Mouse (Mus musculus) adrenal gland, adult (tissue): ENCODE results near the gene Rpp40.

ENCODE experiments used
- DNase-seq, 2 experiments: peaks; one replicate each; pipeline ENCODE4 v3.0.0; 2022 to 2023; ENCODE audit warnings: low spot score in 1 of 2; ENCODE audit not compliant: inconsistent age in 2 of 2

Gene Rpp40

DNA sequence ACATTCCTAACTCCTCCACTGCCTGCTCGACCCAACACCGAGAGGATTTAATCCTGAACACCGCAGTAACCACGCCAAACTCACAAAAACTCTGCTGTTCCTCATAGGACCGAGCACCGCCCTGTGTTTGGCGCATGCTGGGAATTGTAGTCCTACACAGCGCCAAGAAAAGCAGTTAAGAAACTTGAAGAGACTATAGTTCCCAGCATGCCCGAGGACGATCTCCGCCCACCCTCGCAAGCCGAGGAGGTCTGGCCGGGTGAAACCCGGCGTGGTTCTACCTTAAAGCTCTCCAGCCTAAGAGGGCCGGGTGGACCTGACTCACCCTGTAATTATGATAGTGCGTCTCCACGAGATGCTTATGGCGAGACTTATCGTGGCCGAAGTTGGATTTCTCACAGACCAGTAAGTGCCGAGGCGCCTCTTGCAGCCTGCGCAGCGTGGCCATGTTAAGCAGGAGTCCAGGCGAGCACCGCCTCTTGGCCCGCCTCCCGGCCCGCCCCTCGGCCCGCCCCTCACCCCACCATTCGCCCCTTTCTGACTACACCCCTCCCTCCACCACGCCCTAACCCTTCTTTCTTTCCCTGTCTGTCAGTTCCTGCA is at the start of gene Rpp40:
Gene Rpp40 (minus strand): TSS at position 481 of the 603 bp plus-strand sequence.
- DNase-seq = peak; percentile 93 to 98

DNA sequence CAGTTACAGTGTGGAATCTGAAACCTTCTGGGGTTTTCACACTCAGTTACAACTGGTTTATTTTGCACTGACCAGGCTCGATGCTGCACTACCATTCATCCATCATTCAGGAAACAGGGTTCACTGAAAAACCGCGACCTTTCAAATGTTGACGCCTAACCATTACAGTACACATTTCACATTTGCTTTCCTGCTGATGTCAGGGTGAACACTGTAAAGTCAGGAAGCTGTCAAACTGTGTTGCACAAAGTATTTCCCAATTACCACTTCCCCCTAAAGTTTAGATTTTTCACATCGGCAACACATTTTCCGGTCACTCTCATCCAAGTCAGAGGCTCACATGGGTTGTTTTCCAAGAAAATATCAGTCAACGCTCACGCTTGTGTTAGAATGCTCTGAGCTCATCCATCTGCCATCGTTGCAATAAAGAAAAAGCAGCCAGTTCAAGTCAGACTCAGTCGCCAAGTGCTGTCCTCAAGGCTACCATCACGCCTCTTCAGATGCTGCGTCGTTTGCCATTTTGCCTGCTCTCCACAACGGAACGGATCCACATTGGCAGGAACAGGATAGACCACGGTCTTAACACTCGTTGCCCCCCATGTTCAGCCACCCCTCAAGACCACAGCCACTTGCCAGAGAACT is 43.8 kb upstream of the Rpp40 start:
- no peak for DNase-seq

DNA sequence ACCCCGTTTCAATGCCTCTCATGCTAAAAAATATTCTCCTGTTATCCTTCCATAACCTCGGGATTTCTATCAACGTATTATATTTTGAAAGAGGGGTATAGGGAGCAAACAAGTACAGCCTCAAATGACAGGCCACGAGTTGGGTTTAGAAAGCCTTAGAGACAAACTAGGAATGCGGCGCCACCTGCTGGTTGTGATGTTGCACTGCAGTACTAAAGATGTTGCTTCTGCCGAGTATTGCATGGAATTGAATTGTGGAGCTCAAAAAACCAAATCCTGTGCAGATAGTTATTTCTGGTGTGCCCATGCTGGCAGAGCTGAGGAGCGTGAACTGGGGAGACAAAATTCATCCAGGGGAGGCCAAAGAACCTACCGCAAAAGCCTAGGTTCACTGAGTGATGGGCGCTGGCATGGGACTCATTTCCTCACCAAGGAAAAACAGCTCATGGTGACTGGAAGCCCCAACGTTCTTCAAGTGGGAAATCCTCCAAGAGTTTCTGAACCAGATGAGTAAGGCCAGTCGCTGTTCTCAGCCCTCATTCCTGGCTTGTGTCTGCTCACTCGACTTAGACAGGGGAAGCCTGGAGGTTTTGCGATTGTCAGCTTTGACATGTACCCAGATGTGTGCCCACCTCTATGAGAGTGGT is 41.3 kb upstream of the Rpp40 start:
- DNase-seq = peak; percentile 66 to 89

DNA sequence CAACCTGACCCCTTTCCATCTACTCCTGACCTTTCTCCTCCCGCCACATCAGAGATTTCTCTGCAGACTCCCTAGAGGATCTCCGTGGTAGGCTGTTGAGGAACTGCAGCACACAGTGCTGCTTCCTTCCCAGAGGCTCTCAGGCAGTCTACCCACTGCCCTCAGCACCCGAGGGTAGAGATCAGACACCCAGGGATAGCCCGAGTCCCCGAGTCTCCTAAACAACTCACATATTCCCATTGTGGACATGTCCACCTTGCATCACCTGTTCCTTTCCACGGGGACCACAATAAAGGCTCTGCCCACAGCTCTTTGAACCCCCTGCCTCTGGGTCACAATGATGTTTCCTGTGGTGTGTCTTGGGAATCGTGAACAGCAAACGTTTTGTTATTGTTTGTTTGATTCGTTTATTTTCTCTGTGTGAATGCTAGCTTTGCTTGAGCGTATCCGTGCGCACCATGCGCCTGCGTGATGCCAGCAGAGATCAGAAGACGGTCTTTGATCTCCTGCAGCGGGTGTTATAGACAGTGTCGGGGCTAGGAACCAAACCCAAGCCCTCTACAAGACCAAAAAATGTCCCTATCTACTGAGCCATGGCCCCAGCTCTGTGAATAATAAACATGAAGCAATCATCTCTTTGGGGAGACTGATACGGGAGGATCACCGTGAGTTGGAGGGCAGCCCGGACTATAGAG is 40.6 kb upstream of the Rpp40 start:
- no peak for DNase-seq

DNA sequence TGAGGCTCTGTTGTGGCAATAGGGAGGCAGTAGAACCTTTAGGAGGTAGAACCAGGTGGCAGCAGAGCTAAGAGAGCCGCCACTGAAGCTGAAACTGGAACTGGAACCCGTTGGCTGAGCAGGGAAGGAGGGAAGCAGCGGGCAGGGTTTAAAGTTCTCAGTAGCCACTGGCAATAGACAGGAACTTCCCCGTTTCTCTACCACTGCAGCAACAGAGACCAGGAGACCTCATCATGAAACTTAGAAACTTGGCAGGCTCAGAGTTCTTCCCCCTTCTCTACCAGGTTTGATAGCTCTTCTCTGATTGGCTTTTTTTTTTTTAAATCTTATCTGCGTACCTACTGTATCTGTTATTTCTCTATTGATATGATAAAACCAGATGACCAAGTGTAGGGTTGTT is 34.8 kb upstream of the Rpp40 start:
- DNase-seq = no peak

DNA sequence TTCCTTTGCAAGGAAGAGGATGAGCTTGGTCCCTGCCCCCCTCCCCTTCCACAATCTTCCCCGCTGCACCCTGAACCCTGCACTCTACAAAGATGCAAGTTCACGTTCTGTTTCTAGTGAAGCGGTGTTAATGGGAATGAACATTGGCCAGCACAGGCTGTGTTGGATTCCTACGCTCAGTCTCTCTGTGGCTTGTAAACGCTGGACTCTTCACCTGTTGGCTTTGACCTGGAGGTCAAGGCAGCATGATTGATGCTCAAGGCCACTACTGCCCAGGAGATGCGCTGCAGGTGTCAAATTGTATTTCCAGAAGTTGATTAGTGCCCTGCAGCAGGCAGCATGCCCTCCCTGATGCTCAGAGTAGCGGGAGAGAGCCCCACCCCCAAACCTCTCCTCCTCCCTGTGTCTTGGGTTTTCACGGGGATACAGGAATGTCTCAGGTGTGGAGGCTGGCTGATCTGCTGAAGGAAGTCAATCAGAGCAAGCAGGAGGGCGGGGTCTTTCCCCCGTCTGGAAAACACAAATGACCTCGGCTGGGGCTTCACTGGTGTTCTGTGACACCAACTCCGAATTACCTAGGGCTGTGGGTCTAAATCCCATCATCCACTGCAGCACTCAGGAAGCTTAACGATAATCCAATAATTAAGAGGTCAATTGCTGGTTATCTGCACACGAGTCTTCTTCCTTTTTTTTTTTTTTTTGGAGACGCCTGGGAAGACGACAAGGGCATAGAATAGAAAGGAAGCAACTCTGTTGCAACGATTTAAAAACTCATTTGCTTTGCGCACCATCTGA is 33.9 kb upstream of the Rpp40 start:
- no peak for DNase-seq

DNA sequence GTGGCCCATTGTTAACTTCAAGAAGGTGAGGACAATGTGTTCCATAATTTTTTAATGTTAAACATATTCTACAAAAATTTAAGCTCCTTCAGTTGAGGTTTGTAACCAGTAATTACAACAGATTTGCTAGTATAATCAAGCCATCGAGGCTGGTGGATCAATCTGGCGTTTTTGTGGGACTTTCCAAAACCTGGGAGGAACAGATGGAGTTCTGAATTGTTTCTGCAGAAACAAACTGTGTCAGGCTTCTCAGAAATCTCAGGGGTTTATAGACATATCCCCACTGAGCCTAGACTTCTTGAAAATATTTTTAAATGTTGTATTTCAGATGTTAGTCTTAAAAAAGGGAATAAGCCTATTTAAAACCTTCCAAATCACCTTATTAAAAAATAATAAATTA is 31.8 kb upstream of the Rpp40 start:
- no peak for DNase-seq

DNA sequence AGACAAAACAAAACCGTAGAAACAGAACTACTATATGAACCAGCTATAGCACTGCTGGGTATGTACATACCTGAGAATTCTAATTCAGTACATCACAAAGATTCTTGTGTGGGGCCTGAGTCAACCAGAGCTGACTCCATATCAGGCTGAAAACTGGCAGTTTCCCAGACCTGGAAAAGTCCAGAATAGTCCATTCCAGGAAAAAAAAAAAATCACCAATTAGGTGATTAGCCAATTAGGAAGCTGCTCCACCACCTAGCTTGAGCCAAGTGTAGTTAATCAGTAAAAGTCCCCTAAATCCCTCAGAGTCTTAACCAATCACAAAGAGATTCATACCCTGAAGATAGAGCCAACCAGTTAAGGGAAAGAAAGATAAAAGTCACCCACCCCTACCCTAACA is 5.3 kb upstream of the Rpp40 start:
- no peak for DNase-seq

DNA sequence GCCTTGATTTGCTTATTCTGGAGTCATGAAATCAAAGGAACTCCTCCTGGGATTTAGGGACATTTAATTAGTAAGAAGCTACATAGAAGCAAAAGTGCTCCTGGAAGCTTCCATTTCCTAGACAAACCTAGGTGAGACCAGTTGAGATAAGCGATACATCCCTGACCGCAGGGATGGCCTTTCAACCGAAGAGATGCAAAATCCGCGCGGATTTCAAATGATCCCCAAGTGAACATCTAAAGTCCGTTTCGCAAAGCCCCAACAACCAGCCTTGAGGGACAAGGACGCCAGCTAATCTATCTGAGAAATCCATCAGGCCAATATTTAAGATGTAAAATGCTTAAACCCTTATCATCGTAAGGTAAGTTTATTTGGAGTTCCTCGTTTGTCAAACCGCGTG is 781 bp downstream of the Rpp40 start:
- DNase-seq = peak in 1 of 2 experiments; percentile 20

DNA sequence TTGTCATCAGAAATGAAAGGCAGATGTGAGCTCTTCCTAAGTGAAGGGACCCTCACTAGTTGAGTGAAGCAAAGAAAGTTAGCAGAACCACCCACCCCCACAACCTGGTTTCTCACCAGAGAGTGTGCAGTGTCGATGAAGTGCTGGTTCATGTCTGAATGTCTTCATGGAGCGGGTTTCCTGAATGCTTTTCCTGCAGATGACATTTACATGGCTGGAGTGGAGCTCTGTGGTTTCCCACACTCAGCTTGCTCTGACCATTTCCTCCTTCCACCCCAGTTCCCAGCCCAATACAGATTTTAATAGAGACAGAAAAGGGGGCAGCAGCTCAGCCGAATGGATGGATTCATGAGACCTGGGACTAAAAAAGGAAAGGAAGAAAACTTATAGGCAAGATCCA is 13.3 kb downstream of the Rpp40 start:
- DNase-seq = no peak

DNA sequence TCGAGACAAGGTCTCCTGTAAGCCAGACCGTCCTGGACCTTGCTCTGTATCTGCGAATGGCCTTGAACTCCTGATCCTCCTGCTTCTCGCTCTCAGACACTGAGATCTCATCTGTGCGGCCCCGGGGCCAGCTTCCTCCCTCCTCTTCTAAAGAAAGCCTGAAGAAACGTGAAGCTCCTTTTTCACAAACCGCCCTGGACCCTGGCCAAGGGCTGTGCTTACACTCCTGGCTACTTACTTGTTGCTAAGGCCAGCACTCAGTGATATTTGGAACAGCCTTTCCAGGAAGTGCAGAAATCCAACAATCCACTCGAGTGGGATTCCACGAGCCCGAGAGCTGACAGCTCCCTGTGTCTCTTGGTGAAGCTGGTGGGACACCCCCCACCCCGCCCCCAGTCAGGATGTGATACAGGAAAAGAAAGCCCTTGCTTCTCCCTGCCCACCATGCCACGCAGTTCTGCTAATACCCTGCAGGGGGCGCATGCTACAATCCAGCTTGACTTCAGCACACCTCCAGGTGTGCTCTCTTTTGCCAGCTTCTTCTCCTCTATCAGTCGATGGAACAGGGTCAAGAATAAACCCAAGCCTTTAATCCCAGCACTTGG is 19.9 kb downstream of the Rpp40 start:
- peak; percentile 65 to 89 for DNase-seq

DNA sequence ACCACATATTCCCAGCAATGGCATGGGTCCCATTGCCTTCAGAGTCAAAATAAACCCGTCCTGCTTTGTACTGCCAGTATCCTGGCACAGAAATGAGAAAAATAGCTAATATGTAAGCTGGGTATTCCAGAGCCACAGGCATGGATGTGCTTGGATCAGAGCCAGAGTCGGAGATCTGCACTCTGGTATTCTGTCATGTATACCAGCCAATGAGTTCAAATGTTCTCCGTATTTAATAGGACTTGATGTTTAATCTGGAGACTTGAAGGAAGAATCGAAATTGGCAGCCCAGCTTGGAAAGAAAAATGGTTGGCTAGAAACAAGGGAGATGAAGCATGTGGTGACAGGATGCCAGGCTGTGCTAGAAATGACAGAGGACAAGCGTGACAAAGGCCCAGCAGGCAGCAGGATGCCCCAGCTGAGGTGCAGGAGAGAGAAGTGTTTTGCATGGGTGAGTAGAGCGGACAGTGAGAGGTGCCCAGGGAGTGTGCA is 25.6 kb downstream of the Rpp40 start:
- DNase-seq = no peak

DNA sequence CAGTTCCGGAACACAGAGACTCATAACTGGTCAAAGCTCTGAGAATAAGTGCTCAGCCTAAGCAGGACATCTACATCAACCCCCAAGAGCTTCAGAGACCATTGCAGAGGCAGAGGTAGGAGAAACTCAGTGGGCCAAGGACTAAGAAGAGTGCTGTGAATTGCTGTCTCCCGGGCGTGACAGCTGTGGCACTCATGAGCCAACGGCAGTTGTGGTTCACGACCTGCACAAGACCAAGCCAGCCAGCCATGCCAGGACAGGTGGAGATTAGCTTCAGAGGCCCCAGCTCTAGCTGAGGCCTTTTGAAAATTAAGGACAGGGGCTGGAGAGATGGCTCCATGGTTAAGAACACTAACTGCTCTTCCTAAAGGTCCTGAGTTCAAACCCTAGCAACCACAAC is 26.6 kb downstream of the Rpp40 start:
- no peak for DNase-seq

DNA sequence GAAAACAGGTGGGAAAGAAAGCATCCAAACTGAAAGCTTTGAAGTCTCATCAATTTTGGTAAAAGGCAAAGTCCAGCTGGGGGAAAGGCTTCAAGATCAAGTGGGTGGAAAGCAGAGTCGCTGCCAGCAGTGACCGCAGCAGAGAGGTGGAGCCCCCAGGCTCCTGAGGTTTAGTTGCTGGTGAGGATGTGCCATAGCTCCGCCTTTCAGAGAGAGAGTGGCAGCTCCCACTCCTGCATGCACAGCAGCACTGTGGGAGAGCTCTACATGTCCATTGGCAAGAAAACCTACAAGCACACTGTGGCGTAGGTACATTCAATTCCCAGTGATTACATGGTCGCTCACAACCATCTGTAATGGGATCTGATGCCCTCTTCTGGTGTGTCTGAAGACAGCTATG is 27.1 kb downstream of the Rpp40 start:
- no peak for DNase-seq

DNA sequence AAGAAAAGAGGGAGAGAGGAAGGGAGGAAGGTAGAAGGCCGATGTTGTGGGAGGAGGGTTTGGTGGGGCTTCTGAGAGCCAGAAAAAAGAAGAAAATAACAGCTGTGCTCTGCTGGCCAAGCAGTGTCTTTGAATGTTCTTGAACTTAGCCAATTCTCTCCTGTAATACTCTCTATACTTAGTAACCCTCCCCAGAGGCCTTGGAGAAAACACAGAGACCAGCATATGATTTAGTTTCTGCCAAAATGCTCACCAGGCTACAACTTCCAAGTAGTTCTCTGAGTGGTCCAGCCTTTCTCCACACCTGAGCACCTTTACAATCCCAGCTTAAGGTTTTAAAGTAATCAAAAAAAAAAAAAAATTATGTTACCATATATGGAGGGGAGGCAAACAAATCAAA is 27.9 kb downstream of the Rpp40 start:
- no peak for DNase-seq

DNA sequence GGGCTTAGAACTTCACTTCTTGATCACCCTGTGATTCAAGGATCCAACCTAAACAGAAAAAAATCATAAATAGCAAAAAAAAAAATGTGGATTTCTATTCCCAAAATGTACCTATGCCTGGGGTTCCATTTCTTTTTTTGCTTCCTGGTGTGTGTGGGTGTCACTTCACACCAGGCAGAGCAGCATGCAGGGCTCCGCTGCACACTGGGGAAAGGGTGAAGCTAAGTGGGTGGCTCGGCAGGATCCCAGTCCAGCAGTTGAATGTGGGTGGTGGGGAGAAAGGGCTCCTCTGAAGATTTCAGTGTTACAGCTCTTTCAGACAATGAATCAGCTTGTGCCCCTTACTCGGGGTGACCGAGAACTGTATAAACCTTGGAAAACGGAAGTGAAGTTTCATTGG is 30.8 kb downstream of the Rpp40 start:
- no peak for DNase-seq

DNA sequence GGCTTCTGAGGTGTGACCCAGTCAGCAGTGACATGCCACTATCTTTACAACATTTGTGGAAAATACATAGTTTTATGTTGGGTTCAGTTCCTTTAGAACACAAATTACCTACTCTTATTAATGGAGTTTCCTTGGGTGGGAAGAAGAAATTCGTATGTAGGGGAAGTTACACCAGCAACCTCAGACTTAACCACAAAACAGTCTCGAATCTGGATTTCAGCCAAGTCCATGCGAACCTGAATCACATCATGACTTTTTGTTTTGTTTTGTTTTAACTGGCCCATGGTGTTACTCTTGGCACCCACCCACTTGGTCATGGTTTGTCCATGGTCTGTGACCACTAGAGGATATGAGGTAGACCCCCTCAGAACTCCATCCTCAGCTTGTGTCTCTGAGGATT is 35.1 kb downstream of the Rpp40 start:
- DNase-seq = no peak

DNA sequence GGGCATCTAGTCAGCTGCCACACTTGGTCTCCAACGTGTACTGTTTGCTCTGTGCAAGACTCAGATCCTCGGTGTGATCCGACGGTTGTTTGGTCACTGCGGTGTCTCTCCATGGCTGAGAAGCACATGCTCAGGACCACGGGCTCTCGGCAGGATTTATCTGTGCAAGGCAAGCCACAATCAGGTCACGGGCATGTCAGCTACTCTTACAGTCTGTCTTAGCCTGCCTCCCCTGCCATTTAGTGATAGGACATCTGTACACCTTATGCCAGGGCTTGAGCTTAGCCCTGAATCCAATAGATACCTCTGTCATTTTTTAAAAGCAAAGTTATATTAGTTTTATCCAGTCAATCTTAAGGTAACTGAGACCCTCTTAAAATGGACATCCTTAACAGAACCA is 35.5 kb downstream of the Rpp40 start:
- DNase-seq = no peak

DNA sequence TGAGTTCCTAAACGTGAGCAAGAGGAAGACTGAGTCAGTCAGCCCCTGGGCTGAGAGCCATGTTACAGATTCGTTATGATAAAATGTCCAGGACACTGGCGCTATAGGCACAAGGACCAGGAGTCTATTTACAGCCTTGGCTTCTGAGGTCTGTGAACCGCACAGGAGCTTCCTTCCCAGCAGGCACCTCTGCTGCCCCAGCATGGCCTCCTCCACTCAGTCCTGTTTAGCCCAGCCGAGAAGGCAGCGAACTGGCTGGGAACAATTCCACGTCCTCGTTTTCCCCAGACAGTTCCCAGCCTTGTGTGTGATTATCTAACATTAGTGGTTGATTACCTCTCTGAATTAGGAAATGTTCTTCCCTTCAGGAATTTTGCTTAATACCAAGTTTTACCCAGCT is 45.2 kb downstream of the Rpp40 start:
- DNase-seq = peak in 1 of 2 experiments; percentile 44

DNA sequence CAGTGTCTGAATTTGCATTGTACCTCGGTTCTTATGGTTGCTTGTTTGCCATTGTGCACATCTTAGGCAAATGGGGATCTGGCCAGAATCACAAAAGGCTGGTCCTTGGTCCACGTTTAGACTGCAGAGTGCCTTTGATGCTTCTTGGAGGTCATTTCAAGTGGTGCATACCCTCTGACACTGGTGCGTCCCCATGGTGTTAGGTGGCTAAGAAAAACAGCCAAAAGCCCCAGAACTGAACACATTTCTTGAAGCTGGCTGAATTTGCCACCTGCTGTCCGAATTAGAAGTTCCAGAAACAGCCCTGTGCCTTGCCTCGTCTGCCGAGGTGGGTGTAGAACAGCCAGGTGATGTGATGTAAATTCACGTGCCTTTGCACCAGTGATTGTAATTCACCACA is 48.7 kb downstream of the Rpp40 start:
- no peak for DNase-seq
